Mouse (Mus musculus): ENCODE measurements around the gene Tmcc3.

The Tmcc3 gene

DNA sequence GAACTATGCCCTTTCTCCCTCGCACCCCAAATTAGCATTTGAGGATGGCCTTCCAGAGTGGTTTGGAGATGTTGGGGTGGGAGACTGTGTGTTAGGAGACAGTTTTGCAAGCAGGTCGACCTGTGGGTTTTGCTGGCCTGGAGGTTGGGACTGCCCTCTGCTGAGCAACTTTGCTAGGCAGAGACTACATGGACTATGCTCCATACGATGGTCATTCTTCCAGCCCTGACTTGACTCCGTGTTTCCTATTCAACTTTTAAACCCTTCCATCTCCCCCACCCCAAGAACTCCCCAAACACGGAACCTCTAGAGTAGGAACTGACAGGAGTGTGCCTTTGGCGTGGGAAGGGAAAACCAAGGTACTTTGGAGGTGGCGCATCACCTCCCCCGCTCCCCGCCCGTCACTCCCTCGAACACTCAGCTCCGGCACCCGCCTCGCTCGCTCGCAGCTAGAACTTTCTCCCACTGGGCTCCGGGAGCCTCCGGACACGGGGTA is at the start of gene Tmcc3:
Gene Tmcc3 (plus strand): TSS at position 439 of the 496 bp plus-strand sequence.
- CTCF ChIA-PET, result interaction anchor here (0.7 kb wide), 1 partner anchor 1370 kb away, joined by 3 read pairs; no protein-coding TSS in a partner anchor

DNA sequence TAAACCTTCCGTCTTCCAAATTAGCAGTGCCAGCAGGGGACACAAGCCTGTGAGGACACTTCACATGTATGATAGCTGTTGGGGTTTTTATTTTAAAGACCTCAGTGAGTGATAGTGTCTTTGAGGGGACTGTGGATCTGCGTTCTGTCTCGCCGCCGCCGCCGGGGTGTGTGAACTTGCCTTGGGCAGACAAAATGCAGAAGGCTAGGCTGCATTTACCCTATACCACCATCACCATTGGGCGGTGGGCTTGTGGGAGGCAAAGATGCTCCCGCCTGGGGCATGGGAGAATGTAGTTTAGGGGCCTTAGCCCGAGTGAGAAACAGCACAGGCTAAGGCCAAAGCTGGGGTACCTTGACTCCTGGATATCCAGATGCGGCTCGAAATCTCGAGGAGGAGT is 49.1 kb upstream of the Tmcc3 start:
- CTCF ChIA-PET, result no interaction called here

GRCm38 (mm10) chr10:94263211-94263610 is 48.5 kb upstream of the Tmcc3 start:
- CTCF ChIA-PET, result no interaction called here

GRCm38 (mm10) chr10:94265656-94266542 is 45.9 kb upstream of the Tmcc3 start:
- CTCF ChIA-PET, result no interaction called here

- CTCF ChIA-PET, result no interaction called here
Observed at GRCm38 (mm10) chr10:94275321-94275720, 36.4 kb upstream of the Tmcc3 start.

- CTCF ChIA-PET, result no interaction called here
Observed at GRCm38 (mm10) chr10:94276511-94276910, 35.2 kb upstream of the Tmcc3 start.

GRCm38 (mm10) chr10:94282179-94282578 is 29.6 kb upstream of the Tmcc3 start:
- CTCF ChIA-PET, result no interaction called here

DNA sequence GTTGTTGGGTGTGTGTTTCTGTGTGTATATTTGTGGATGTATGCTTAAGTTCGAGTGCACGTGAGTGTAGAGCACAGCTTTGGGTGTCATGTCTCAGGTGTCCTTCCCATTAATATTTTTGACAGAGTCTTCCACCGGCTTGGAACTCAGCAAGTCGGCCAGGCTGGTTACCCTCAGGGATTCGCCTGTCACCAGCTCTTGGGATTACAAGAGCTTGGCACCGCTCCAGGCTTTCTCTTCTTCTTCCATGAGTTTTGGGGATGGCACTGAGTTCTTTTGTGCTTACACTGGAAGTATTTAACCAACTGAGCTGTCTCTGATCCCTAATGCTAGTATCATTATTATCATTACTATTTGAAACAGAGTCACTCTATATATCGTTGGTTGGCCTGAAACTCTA is 29.0 kb upstream of the Tmcc3 start:
- CTCF ChIA-PET, result no interaction called here

DNA sequence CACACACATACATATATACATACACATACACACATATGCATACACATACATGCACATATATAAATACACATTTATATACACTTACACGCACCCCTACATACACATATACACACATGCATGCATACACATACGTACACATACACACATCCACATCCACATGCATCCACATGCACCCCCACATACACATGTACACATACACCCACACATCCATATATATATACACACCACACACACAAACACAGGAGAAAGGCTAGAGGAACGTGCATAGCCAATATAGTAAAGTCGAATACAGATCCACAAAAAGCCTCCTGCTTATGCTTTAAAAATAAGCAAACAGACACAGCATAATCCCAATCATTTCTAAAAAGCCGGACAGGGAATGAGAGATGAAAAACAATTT is 17.3 kb upstream of the Tmcc3 start:
- CTCF ChIA-PET, result no interaction called here

DNA sequence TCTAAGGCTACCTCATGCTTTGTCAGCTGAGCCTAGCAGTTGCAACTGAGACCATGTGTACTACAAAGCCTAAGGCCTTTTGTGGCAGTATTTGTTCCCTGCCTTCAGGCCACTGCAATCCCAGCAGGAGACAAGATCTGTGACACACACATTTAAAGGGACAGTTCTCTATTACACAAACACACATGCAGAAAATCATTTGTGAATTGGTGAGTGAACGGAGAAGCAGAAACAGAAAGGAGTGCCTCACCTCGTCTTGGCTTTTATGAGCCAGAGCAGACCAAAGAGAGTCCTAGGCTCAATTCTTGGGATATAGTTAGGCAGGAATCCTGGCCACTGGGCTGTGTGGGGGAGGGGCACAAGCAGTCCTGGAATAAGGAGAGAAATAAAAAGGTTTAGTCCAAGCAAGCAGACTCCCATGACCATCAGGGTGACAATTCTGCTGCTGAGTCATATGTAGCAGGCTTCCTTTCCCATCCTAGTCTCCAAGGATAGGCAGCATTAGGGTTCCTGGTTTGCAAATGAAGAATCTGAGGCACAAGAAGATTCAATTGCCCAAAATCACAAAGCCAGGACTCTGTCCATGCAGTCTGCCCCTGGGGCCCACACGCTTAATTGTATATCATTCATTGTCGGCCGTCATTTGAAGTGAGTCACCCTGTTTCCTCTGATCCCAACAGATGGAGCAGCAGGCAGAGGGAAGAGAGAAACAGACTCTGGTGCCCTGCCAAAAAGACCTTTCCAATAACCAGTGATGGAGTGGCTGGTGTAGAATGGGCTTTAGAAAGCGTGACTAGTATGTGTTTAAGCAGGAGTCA is 16.6 kb upstream of the Tmcc3 start:
- CTCF ChIA-PET, result no interaction called here

GRCm38 (mm10) chr10:94295923-94296605 is 15.7 kb upstream of the Tmcc3 start:
- CTCF ChIA-PET, result no interaction called here

GRCm38 (mm10) chr10:94298471-94298870 is 13.3 kb upstream of the Tmcc3 start, which contains the start of gene Gm4792:
Gm4792 (minus strand) TSS chr10:94298703.
- CTCF ChIA-PET, result no interaction called here

DNA sequence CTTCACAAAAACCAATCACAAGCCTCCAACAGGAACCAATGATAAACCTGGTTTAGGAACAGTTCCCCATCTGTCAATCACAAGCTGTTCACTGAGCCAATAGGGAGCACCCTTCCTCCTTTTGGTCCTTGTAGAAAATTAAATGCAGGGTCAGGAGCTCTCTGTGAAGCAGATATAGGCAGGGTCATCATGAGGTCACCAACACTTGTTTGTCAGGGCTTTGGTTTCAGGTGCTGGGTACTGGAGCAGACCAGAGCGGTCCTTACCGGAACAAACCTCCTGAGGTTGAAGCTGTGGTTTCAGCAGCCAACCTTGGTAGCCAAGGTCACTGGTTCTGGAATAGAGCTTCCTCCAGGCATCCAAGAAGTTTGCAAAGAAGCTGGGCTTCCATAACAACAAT is 12.4 kb upstream of the Tmcc3 start:
- CTCF ChIA-PET, result no interaction called here

DNA sequence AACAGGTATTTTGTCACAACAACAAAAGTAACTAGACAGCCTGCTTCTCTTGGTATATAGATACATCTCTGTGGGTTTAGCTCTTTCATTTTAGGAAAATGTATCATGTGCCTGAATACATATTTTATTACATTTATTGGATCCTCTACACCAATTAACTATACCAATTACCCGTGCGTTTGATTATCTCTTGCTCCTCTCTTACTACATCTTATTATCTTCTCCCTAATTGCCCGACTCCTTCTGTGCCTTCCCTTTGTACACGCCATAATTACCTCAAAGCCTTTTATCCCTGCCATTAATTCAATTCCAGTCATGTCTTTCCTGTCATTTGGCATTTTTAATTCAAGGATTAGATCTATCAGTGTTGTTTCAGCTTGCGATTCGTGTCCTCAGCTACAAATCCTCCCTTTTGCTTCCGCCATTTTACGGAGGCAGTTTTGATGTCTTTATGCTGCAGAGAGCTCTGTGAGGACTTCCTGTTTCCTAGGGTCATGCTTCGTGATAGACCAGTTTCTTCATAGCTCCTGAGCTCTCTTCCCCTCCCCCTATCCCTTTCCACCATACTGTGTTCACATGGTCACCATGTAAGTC is 7.6 kb upstream of the Tmcc3 start:
- CTCF ChIA-PET, result no interaction called here

GRCm38 (mm10) chr10:94305526-94305925 is 6.2 kb upstream of the Tmcc3 start:
- CTCF ChIA-PET, result no interaction called here

DNA sequence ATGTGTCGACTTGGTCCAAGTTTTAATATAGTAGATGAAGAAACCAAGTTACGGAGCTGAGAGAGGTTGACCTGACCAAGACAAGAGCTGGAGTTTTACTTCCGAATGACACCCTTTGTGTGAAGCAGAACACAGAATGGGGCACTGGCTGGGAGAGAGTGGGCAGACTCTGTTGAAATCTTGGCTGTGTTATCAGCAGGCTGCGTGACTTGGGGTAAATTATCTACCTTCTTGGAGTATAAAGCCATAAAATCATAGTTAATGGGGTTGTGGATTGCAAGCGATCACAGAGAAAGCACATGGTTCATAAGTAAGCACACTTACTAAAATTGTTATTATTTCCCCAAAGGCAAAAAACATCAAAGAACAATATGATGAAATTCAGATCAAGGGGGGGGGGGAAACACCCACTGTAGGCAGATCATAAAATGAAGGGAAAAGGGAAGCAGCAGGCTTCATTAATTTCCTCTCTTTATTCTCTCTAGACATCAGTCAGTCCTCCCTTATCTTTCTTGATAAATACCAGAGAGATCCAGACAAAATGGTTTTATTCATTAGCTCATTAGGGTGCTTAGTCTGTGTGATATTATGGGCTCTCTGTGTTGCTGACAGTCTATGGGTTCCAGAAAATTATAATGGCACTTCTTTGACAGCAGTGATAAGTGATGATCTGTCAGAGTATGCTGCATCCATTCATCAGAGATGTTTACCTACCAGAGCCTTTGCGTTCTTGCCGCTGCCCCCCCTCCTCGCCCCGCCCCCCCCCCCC is 1.1 kb upstream of the Tmcc3 start:
- CTCF ChIA-PET, result no interaction called here

DNA sequence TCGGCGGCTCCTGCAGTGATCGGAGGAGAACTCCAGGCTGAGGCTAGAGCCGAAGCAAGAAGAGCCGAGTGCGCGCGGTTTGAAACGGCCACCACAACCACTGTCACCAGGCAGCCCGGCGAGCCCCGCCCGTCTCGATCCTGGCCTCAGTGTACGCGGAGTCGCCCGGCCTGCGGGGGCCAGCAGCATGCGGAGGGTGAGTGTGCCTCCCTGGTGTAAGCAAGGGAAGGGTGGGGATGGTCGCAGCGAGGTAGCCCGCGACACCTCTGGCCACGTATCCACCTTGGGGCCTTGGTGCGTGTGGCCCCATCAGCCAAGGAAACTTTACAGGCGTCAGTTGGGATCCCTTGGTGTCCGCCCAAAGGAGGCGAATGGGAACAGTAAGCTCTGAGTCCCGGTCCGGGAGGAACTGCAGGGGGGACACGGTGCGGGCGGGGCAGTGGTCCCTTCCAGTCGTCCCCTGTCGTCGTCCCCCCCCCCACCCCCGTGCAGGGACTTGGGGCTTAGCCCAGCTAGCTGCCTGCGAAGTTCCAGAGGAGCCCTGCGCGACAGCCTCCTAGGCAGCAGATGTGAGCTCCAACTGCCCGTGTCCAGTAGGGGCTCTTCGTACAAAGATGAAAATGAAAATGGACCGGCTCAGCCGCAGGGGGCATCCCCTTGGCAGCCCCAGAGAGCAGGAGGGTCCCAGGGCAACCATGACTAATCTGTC is 412 bp downstream of the Tmcc3 start:
- CTCF ChIA-PET, result interaction anchor here (0.7 kb wide), 1 partner anchor 1369 kb away, joined by 3 read pairs; no protein-coding TSS in a partner anchor

GRCm38 (mm10) chr10:94313146-94313545 is 1.4 kb downstream of the Tmcc3 start:
- CTCF ChIA-PET, result no interaction called here

DNA sequence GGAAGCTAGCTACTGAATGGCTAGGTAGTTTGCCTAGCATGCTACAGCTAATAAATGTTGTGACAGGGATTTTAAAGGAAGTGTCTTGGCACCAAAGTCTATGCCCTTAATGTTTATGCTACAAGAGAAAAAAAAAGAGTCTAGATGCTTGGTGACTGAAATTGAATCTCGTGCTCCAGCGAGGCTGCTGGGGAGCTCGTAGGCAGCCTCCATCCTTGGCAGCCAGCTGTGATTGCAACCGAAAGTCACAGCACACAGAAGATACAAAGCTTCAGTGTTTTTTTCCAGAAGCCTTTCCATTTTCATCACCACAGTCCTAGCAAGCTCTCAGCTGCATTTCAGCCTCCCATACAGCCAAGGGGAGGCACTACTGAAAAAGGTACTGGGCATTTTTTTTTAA is 6.8 kb downstream of the Tmcc3 start:
- CTCF ChIA-PET, result no interaction called here

- CTCF ChIA-PET, result no interaction called here
Observed at GRCm38 (mm10) chr10:94329962-94330361, 18.2 kb downstream of the Tmcc3 start.
